Mouse (Mus musculus) spleen, postnatal 36 days (tissue): Measurements from ENCODE around the gene Tmem109.

Experiments
- DNase-seq, 2 experiments: peaks; one replicate each; pipeline ENCODE4 v3.0.0; 2022; ENCODE audit warnings: low spot score in 2 of 2, mixed read lengths in 1 of 2

Tmem109 gene

GRCm38 (mm10) chr19:10892201-10892600, 10.4 kb upstream of the Tmem109 start:
- no peak for DNase-seq

DNA sequence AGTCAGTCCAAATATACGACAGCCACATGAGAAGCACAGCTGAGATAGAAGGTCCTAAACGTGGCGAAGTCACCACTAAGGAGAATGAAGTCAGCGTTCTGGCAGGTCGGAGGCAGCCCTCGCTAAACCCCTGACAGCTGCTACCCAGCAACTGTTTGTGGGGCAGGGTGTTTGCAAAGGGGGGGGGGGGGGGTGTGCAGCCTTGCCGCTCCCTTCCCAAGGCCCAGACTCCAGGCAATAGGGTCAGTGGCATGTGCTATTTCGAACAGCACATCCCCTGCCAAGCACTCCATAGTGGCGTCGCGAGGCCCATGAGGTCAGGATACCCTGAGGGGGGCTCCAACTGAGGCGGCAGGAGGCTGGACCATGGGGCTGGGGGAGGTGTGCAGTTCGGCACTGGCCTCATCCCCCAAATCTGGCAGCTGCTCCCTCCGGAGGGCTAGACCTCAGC, 801 bp downstream of the Tmem109 start:
- no peak for DNase-seq

GRCm38 (mm10) chr19:10880085-10880974, 1.5 kb downstream of the Tmem109 start:
- DNase-seq: peak; percentile 84

- no peak for DNase-seq
Measured at GRCm38 (mm10) chr19:10878201-10878837, 3.5 kb downstream of the Tmem109 start.

DNA sequence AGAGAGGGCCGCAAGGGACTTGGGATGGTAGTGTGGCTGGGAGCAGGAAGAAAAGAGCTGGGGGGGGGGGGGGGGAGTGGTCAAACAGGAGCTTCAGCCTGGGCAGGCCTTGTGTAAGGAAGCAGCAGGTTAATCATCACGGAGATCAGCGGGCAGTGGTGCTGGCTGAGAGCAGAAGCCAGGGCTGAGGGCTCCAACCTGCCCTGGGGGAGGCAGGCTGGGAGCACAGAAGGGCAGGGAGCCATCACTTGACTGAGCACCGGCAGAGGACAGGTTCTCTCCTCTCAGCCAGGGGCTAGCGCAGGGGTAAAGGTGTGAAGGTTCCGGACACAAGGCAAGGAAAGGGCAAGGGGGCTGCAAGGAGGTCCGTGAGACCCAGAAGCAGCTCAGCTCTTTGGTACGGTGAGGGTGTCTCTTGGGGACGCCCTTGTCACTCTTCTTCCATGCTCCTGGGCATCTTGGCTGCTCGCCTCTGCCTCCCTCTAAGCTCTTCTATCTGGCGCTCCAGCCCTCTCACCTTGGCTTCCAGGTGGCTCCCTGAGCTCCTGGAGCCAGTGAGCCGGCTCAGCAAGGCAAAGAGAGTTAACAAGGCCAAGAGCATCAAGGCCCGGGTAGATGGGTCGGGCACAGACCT, 10.4 kb downstream of the Tmem109 start:
- no peak for DNase-seq

DNA sequence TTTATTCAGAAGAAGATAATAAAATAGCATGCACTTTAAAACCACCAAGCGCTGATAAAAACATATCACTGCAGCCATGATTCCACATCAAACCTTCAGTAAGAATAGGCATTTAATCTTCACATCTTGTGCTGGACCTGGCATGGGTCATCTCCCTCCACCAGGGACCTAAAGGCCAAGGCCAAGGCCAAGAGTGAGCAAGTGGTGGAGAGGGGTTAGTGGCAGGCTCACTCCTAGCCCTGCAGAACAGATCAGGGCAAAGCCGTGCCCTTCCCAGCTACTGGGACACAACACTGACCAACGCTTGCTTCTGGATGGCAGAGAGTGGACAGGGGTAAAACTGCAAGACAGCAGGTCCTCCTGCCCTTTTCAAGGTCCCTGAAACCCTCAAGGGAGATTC, 11.1 kb downstream of the Tmem109 start:
- DNase-seq: no peak

DNA sequence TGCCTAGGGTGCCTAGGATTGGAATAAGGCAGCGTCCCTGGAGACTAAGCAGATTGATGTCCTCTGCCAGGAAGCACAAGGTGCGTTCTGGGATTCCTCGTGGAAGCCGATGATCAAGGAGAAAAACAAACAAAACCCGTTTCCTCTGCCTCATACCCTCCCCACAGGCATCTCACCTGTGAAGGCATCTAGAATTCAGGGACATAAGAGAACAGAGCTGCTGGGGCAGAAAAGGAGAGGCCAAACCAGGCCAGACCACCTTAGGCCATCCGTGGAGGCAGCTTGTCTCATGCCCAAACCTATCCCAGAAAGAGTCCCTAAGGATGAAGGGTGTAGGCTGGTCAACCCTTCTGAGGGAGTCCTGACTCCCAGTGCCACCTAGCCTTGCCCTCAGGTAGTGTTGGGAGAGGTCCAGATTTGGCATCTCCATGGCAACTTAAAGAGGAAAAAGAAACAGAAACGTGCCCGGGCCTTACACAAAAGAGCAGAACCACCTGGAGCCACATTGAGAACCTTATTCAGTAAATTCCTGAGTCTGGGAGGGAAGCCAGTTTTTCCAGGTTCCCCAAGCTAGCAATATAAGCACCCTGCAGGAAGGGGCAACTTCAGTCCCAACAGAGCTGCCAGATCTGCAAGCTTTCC, 11.8 kb downstream of the Tmem109 start, which contains the start of gene Tmem132a:
Gene Tmem132a, minus strand, starts transcription at position 55 of the 642 bp plus-strand sequence.
- no peak for DNase-seq

DNA sequence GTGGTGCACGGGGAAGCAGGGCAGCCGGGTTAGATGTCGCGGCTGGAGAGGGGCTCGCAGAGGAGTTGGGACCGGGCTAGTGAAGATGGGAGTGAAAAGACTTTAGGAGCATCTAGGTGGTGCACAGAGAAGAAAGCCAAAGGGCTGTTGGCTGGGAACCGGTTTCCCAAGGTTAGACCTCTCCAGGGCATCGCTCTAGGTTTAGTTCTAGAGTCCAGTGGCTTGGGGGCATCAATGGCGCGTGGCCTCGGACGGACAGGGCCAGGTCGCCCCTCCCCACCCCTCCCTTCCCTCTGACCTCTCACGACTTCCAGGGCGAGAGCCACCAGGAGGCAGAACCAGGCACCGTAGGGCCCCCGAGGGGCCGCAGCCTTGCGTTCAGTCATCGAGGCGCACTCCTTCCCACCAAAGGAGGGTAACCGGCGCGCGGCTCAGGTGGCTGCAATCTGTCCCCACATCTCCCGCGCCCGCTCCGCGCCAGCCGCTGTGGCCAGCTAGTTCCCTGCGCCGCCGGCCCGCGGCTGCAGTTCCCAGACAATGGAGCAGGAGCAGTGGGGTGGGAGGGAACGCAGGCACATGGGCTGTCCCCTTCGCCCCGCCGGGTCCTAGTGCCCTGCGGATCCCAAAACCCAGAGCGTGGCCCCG, 12.4 kb downstream of the Tmem109 start:
- peak; percentile 15 to 19 for DNase-seq

DNA sequence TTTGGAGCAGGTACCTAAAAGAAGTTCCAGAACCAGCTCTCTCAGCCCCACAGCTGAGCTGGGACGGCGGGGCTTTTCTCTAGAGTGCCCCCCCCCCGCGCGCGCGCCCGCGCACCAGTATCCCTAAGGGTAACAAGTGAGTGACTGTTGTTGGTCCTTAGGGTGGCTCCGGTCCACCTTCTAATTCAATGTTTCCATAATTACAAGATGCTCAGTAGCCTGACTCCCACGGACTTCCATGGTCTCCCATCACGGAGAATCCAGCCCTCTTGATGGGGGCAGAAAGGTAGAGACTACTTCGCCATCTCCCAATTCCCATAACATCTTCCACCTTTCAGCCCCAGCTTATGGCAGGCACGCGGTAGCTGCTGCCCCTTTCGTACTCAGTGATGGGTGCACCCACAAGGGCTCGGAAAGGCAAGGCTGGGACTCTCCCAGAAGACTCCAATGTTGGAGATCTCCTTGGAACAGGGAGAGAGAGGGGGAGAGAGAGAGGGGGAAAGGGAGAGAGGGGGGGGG, 13.1 kb downstream of the Tmem109 start:
- no peak for DNase-seq

GRCm38 (mm10) chr19:10867946-10868622, 13.7 kb downstream of the Tmem109 start:
- no peak for DNase-seq

- no peak for DNase-seq
Measured at GRCm38 (mm10) chr19:10866351-10866750, 15.4 kb downstream of the Tmem109 start.

- no peak for DNase-seq
Measured at GRCm38 (mm10) chr19:10860072-10860497, 21.7 kb downstream of the Tmem109 start.

- DNase-seq: no peak
Measured at GRCm38 (mm10) chr19:10856520-10856919, 25.3 kb downstream of the Tmem109 start.

GRCm38 (mm10) chr19:10855422-10855821, 26.4 kb downstream of the Tmem109 start:
- DNase-seq: no peak

DNA sequence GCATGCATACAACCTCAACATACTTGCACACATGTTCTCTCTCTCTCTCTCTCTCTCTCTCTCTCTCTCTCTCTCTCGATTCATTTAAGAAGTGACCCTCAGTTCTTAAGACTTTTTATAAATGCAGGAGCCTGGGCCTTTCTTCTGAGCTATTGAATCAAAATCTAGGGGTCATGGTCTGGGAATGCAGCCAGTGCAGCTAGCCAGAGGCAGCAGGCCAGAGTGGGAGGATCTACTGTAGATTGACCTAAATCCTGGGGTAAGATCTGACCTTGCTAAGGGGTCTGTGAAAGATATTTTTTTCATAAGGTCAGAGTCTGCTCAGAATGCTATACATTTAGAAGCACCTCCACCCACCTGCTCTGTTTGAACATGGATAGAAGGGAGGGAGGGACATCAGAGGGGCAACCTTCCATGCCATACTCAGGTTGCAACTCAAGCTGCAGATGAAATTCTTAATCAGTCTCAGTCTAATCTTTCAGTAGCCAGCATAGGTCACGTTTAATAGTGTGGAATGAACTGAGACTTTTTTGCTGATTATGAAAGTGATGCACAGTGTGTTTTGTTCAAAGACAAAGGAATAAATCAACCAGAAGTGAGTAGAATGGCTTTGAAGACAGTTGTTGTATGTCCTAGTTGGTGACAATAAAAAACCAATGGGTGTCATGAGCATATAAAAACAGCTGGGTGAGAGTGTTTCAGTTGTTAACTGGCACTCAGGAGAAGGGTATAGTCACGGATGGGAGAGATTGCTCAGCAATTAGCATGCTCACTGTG, 34.3 kb downstream of the Tmem109 start:
- DNase-seq: no peak

DNA sequence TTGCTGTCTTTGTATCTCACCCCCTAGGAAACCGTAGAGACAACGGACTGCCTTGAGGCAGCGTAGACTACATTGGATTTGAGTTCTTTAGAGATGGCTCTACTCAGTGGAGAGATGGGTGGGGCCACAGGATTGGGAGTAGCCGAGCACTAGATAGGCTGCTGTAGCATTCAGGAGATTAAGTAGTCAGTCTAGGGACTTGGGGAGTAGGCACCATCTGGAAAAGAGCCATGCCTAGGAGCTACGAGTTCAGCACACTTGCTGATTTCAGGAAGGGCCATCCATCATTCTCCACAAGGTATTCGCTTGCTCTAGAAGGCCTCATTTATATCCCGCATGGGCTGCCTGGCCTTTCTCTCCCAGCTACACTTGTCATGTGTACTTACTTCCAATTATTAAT, 35.7 kb downstream of the Tmem109 start:
- DNase-seq: no peak

GRCm38 (mm10) chr19:10845454-10845853, 36.3 kb downstream of the Tmem109 start:
- peak in 1 of 2 experiments; percentile 34 for DNase-seq

GRCm38 (mm10) chr19:10844206-10844605, 37.6 kb downstream of the Tmem109 start:
- DNase-seq: no peak

DNA sequence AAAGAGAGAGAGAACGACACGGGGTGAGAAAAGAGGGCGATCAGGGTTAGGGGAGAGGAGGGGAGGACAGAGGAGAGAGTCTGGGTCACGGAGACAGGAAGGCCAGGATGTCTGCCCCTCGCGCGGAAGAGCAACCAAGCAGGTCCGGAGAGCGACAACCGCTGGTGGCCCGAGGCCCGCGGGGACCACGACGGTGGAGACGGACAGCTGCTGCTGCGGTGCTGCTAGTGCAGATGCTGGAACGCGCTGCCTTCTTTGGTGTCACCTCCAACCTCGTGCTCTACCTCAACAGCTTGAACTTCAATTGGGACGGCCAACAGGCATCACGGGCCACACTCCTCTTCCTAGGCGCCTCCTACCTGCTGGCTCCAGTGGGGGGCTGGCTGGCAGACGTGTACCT, 38.9 kb downstream of the Tmem109 start:
- peak; percentile 58 to 63 for DNase-seq
